Mouse (Mus musculus): Measurements from ENCODE around the gene Got2.

- no peak for TF ChIP-seq CHD1 (IDR thresholded peaks at IDR 0.05; ENCODE audit: low read depth, low read length)
- TF ChIP-seq TAL1 (IDR thresholded peaks at IDR 0.05; ENCODE audit: low read length): no peak
Observed at GRCm38 (mm10) chr8:95885966-95886365, 2.4 kb downstream of the Got2 start.
